Mouse (Mus musculus) lung, postnatal 0 days (tissue): Measurements from ENCODE around the gene Tuba3b.

Experiments used
- CTCF ChIP-seq: IDR thresholded peaks from 2 replicates; pipeline ENCODE4 v1.5.1; 2016; ENCODE audit warnings: antibody characterized with exemption, mild to moderate bottlenecking
- EP300 ChIP-seq: IDR thresholded peaks from 2 replicates; pipeline ENCODE4 v1.6.1; 2016; ENCODE audit warnings: antibody characterized with exemption, mild to moderate bottlenecking, control low read depth

GRCm38 (mm10) chr6:145585052-145585973, 30.2 kb upstream of the Tuba3b start:
- no peak for TF ChIP-seq CTCF
- TF ChIP-seq EP300: no peak
